Mouse (Mus musculus): Measurements from ENCODE around the gene Anxa2. TPM values are rescaled to one million over a fixed set of nuclear protein-coding genes. Genes with fewer than 3 reads are reported as not detected.

The Anxa2 gene
- polyA plus RNA-seq, 1 experiment from 2014 or later = 858 TPM

DNA sequence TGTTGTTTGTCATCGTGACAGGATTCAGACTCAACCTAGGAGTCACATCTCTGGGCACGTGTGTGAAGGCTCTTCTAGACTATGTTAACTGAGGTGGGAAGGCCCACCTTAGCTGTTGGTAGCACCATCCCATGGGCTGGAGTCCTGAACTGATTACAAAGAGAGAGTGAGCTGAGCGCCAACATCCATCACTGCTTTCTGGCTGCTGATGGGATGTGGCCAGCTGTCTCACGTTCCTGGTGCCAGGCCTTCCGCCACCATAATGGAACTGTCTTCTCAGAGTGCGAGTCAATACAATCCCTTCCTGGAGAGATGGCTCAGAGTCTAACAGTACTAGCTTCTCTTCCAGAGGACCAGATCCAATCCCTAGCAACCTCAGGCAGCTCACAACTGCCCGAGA, 62.0 kb downstream of the Anxa2 start:
- Histone ChIP-seq H3K36me3 (no peaks in the 10 kb centered on the region), H3K4me2 (no peak overlapping the region), H3K27ac (no peak overlapping the region), H3K9ac (no peak overlapping the region), H3K9me3 (no peaks in the 10 kb centered on the region), H3K4me1 (peaks cover 20% of the 10 kb centered on the region; the same call in 1 of the 2 replicates), H3K27me3 (peaks cover 16% of the 10 kb centered on the region; the same call in 1 of the 2 replicates), H3K4me3 (no peak overlapping the region)
- no peak for ATAC-seq (ENCODE audit: borderline replicate concordance, extremely low read depth, low FRiP score, low TSS enrichment)
- 84% methylated on average over 7 of the region's 7 CpGs for WGBS

DNA sequence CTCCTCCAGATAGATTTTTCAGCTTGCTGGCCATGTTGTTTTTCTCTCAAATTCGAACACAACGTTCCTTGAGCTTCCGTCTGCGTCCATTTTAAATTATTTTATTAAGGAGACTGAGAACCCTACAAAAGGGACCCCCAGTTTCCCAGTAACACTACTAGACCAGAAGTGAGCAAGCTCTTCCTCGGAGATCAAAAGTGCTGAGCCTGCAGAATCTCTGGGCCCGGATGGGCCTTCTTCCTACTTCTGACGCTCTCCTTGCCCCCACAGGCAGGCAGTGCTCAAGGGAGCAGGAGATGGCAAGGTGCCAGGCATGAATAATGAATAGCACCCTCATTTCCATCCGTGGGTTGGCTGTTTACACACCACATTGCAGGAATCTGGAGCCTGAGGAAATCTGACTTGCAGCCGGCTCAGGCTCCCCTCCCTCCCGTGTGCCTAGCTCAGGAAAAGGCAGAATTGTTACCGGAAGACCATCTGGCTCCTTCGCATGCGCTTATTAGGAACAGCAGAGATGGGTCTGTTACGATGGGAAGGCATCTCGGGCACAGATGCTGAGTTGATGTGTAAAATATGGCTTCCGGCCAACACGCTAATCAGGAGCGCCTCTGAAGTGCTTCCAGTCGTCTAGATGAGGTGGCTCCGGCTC, 64.1 kb downstream of the Anxa2 start:
- H3K4me3 ChIP-seq = no peak overlapping the region
- no peak overlapping the region for H3K27ac ChIP-seq
- WGBS = 31% methylated on average over 20 of the region's 20 CpGs
- H3K27me3 ChIP-seq = peaks cover 16% of the 10 kb centered on the region; the same call in 1 of the 2 replicates
- ATAC-seq (ENCODE audit: borderline replicate concordance, extremely low read depth, low FRiP score, low TSS enrichment) = peak; percentile 76
- H3K36me3 ChIP-seq = no peaks in the 10 kb centered on the region
- H3K9me3 ChIP-seq = no peaks in the 10 kb centered on the region
- H3K4me2 ChIP-seq = peak overlapping the region; percentile 32
- peaks cover 20% of the 10 kb centered on the region; the same call in 1 of the 2 replicates for H3K4me1 ChIP-seq
- H3K9ac ChIP-seq = no peak overlapping the region

Small RNAs within 50 kb of the gene (microRNA-seq; reads per million reads assigned to microRNA genes)
- gene Mir3109 = 2.8 reads per million, percentile 10 among the genes with 10 or more reads in this experiment

Other genes starting within 250 kb of the Anxa2 start
- gene Ice2, start 55.7 kb upstream of the Anxa2 start, polyA plus RNA-seq (2015; fragmentation: Nextera tagmentation; extraction: Ambion mirVana) = 20.4 and 20.6 TPM in 2 replicates